Mouse (Mus musculus) liver, embryonic 15.5 days (tissue): ENCODE measurements at regions not wholly inside any gene's neighbourhood (a gene's known extent, or its start where the extent isn't known, plus 50 kb on each side); places are given as distances from the start of the nearest gene placed in this dataset.
"Not testable (repeated sequence)": the region's sequence is repeated elsewhere in the genome, so short reads cannot be mapped to it uniquely, and the experiment has no call there.

Source experiments
- ATAC-seq: fragments of 200-750 bp; cut with Nextera tagmentation; 2 replicates; pipeline ENCODE4 v1.8.0; 2017; ENCODE audit warnings: moderate number of reproducible peaks, mild to moderate bottlenecking, moderate library complexity; ENCODE audit not compliant: insufficient read depth
- H3K27ac ChIP-seq: fragments of 300-500 bp; sonication (generic); replicated peaks from 2 replicates; pipeline ENCODE4 v1.5.1; 2015; ENCODE audit warnings: mild to moderate bottlenecking, inconsistent platforms
- H3K27me3 ChIP-seq: fragments of 300-500 bp; sonication (generic); 2 replicates; pipeline ENCODE4 v1.6.1; 2015; ENCODE audit warnings: mild to moderate bottlenecking, inconsistent platforms
- H3K36me3 ChIP-seq: fragments of 300-500 bp; sonication (generic); replicated peaks from 2 replicates; pipeline ENCODE4 v1.6.1; 2015; ENCODE audit warnings: moderate library complexity, mild to moderate bottlenecking, inconsistent platforms
- H3K4me1 ChIP-seq: fragments of 300-500 bp; sonication (generic); replicated peaks from 2 replicates; pipeline ENCODE4 v1.6.1; 2015; ENCODE audit warnings: inconsistent platforms
- H3K4me2 ChIP-seq: fragments of 300-500 bp; sonication (generic); 2 replicates; pipeline ENCODE4 v1.6.1; 2015; ENCODE audit warnings: moderate library complexity, mild to moderate bottlenecking, inconsistent platforms
- H3K4me3 ChIP-seq: fragments of 300-500 bp; sonication (generic); replicated peaks from 2 replicates; pipeline ENCODE4 v1.5.1; 2015; ENCODE audit warnings: mild to moderate bottlenecking, inconsistent platforms
- H3K9ac ChIP-seq: fragments of 300-500 bp; sonication (generic); 2 replicates; pipeline ENCODE4 v1.6.1; 2015; ENCODE audit warnings: moderate library complexity, mild to moderate bottlenecking, inconsistent platforms
- H3K9me3 ChIP-seq: fragments of 300-500 bp; sonication (generic); replicated peaks from 2 replicates; pipeline ENCODE4 v1.6.1; 2016; ENCODE audit warnings: inconsistent platforms
- WGBS: fragments of 180-500 bp; shearing (Covaris S2); methylation state at CpG from one replicate; pipeline ENCODE4 v1.1.7; 2015; ENCODE audit warnings: mixed read lengths; ENCODE audit not compliant: insufficient replicate concordance; 5-methylcytosine and 5-hydroxymethylcytosine counted together

- Histone ChIP-seq H3K27ac (no peak overlapping the region), H3K4me1 (no peaks in the 10 kb centered on the region), H3K4me3 (no peak overlapping the region), H3K27me3 (no peaks in the 10 kb centered on the region), H3K4me2 (no peak overlapping the region), H3K36me3 (no peaks in the 10 kb centered on the region), H3K9ac (no peak overlapping the region), H3K9me3 (no peaks in the 10 kb centered on the region)
- no peak for ATAC-seq
- whole genome bisulfite sequencing, result 59% methylated on average over 7 of the region's 7 CpGs
Observed at GRCm38 (mm10) chr3:83503901-83504300, 262.2 kb upstream of the Sfrp2 start.

GRCm38 (mm10) chr3:83516614-83517013 lies 249.5 kb upstream of the Sfrp2 start:
- no peak for ATAC-seq

GRCm38 (mm10) chr3:83517914-83518635 lies 248.0 kb upstream of the Sfrp2 start:
- Histone ChIP-seq H3K4me1 (no peaks in the 10 kb centered on the region), H3K27ac (no peak overlapping the region), H3K9me3 (no peaks in the 10 kb centered on the region), H3K4me3 (no peak overlapping the region), H3K27me3 (no peaks in the 10 kb centered on the region), H3K9ac (no peak overlapping the region), H3K36me3 (no peaks in the 10 kb centered on the region), H3K4me2 (no peak overlapping the region)
- ATAC-seq, result no peak
- WGBS, result 57% methylated on average over 6 of the region's 6 CpGs

More at GRCm38 (mm10) chr3:83516614-83517013, 249.5 kb upstream of the Sfrp2 start:
- Histone ChIP-seq H3K4me1 (no peaks in the 10 kb centered on the region), H3K4me2 (no peak overlapping the region), H3K9me3 (no peaks in the 10 kb centered on the region), H3K9ac (no peak overlapping the region), H3K27ac (no peak overlapping the region), H3K4me3 (no peak overlapping the region), H3K36me3 (no peaks in the 10 kb centered on the region), H3K27me3 (no peaks in the 10 kb centered on the region)
- WGBS, result 42% methylated on average over 4 of the region's 4 CpGs

- no peaks in the 10 kb centered on the region for H3K36me3 ChIP-seq
- no peak overlapping the region for H3K4me3 ChIP-seq
- H3K9ac ChIP-seq, result no peak overlapping the region
- WGBS, result 60% methylated on average over 4 of the region's 4 CpGs
- no peaks in the 10 kb centered on the region for H3K27me3 ChIP-seq
- no peaks in the 10 kb centered on the region for H3K9me3 ChIP-seq
- H3K27ac ChIP-seq, result no peak overlapping the region
- ATAC-seq, result no peak
- H3K4me1 ChIP-seq, result no peaks in the 10 kb centered on the region
- H3K4me2 ChIP-seq, result no peak overlapping the region
Observed at GRCm38 (mm10) chr3:83530243-83530847, 235.8 kb upstream of the Sfrp2 start.

GRCm38 (mm10) chr3:83536624-83537023 lies 229.5 kb upstream of the Sfrp2 start:
- H3K27me3 ChIP-seq, ATAC-seq, H3K4me2 ChIP-seq, H3K9me3 ChIP-seq, H3K4me3 ChIP-seq, H3K4me1 ChIP-seq, H3K9ac ChIP-seq, H3K27ac ChIP-seq, H3K36me3 ChIP-seq: not testable (repeated sequence)
- 52% methylated on average over 5 of the region's 5 CpGs for WGBS

- no peak overlapping the region for H3K4me3 ChIP-seq
- no peaks in the 10 kb centered on the region for H3K4me1 ChIP-seq
- no peak overlapping the region for H3K9ac ChIP-seq
- ATAC-seq, result no peak
- no peaks in the 10 kb centered on the region for H3K36me3 ChIP-seq
- H3K27me3 ChIP-seq, result no peaks in the 10 kb centered on the region
- 70% methylated on average over 4 of the region's 4 CpGs for WGBS
- no peak overlapping the region for H3K27ac ChIP-seq
- H3K9me3 ChIP-seq, result no peaks in the 10 kb centered on the region
- H3K4me2 ChIP-seq, result no peak overlapping the region
Observed at GRCm38 (mm10) chr3:83537231-83537630, 228.9 kb upstream of the Sfrp2 start.

- H3K4me1 ChIP-seq, result no peaks in the 10 kb centered on the region
- whole genome bisulfite sequencing, result 70% methylated on average over 7 of the region's 7 CpGs
- ATAC-seq, result no peak
Observed at GRCm38 (mm10) chr3:83537711-83538110, 228.4 kb upstream of the Sfrp2 start.

GRCm38 (mm10) chr3:83538898-83539297 lies 227.2 kb upstream of the Sfrp2 start:
- no peak for ATAC-seq
- Histone ChIP-seq H3K9me3 (no peaks in the 10 kb centered on the region), H3K36me3 (no peaks in the 10 kb centered on the region), H3K27ac (no peak overlapping the region), H3K27me3 (no peaks in the 10 kb centered on the region), H3K4me1 (no peaks in the 10 kb centered on the region), H3K9ac (no peak overlapping the region), H3K4me2 (no peak overlapping the region), H3K4me3 (no peak overlapping the region)
- WGBS, result 51% methylated on average over 2 of the region's 2 CpGs

More at GRCm38 (mm10) chr3:83537711-83538110, 228.4 kb upstream of the Sfrp2 start:
- no peak overlapping the region for H3K4me3 ChIP-seq
- no peaks in the 10 kb centered on the region for H3K27me3 ChIP-seq
- H3K36me3 ChIP-seq, result no peaks in the 10 kb centered on the region
- no peak overlapping the region for H3K4me2 ChIP-seq
- H3K9ac ChIP-seq, result no peak overlapping the region
- no peaks in the 10 kb centered on the region for H3K9me3 ChIP-seq
- no peak overlapping the region for H3K27ac ChIP-seq

GRCm38 (mm10) chr3:83540997-83541932 lies 224.9 kb upstream of the Sfrp2 start:
- H3K9ac ChIP-seq, result no peak overlapping the region
- H3K4me2 ChIP-seq, result no peak overlapping the region
- no peaks in the 10 kb centered on the region for H3K4me1 ChIP-seq
- H3K9me3 ChIP-seq, result no peaks in the 10 kb centered on the region
- H3K27me3 ChIP-seq, result no peaks in the 10 kb centered on the region
- 62% methylated on average over 11 of the region's 11 CpGs for WGBS
- H3K4me3 ChIP-seq, result no peak overlapping the region
- no peaks in the 10 kb centered on the region for H3K36me3 ChIP-seq
- H3K27ac ChIP-seq, result no peak overlapping the region
- ATAC-seq, result no peak

- no peak for ATAC-seq
- Histone ChIP-seq H3K9me3 (no peaks in the 10 kb centered on the region), H3K36me3 (no peaks in the 10 kb centered on the region), H3K9ac (no peak overlapping the region), H3K27me3 (no peaks in the 10 kb centered on the region), H3K27ac (no peak overlapping the region), H3K4me1 (no peaks in the 10 kb centered on the region), H3K4me3 (no peak overlapping the region), H3K4me2 (no peak overlapping the region)
- WGBS, result 63% methylated on average over 9 of the region's 9 CpGs
Observed at GRCm38 (mm10) chr3:83552516-83553139, 213.5 kb upstream of the Sfrp2 start.

GRCm38 (mm10) chr3:83553858-83554257 lies 212.3 kb upstream of the Sfrp2 start:
- H3K27ac ChIP-seq, result no peak overlapping the region
- WGBS, result 64% methylated on average over 11 of the region's 11 CpGs
- no peaks in the 10 kb centered on the region for H3K4me1 ChIP-seq
- no peak overlapping the region for H3K4me3 ChIP-seq
- no peak overlapping the region for H3K4me2 ChIP-seq
- no peaks in the 10 kb centered on the region for H3K27me3 ChIP-seq
- no peak for ATAC-seq
- H3K9ac ChIP-seq, result no peak overlapping the region
- no peaks in the 10 kb centered on the region for H3K9me3 ChIP-seq
- no peaks in the 10 kb centered on the region for H3K36me3 ChIP-seq
